Mouse (Mus musculus) ES-Bruce4 (cell line): ENCODE measurements around the gene AF366264.

Experiments used
- CTCF ChIP-seq: IDR thresholded peaks from one replicate; pipeline ENCODE4 v1.8.1; 2011; ENCODE audit warnings: low read depth, low read length
- EP300 ChIP-seq: IDR thresholded peaks from 2 replicates; pipeline ENCODE4 v1.6.1; 2011; ENCODE audit warnings: low read depth, low read length; ENCODE audit not compliant: insufficient read depth
- POLR2A ChIP-seq: IDR thresholded peaks from one replicate; pipeline ENCODE4 v1.8.1; 2011; ENCODE audit warnings: low read length; ENCODE audit not compliant: insufficient read depth

DNA sequence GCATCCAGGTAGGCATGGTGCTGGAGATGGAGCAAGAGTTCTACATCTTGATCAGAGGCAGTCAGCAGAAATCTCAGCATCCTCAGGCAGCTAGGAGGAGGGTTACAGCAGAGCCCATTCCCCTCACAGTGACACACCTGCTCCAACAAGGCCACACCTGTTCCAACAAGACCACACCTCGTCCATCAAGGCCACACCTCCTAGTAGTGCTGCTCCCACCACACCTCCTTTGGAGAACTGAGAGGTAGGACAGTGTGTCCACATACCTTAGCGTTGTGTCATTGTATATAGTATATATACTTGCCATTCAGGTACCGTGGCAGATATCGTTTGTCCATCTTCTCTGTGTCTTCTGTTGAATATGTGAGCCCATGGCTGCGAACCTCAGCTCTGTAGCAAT is 40.5 kb downstream of the AF366264 start:
- TF ChIP-seq EP300: no peak
- no peak for TF ChIP-seq POLR2A
- TF ChIP-seq CTCF: no peak
